In the genomic region with DNA sequence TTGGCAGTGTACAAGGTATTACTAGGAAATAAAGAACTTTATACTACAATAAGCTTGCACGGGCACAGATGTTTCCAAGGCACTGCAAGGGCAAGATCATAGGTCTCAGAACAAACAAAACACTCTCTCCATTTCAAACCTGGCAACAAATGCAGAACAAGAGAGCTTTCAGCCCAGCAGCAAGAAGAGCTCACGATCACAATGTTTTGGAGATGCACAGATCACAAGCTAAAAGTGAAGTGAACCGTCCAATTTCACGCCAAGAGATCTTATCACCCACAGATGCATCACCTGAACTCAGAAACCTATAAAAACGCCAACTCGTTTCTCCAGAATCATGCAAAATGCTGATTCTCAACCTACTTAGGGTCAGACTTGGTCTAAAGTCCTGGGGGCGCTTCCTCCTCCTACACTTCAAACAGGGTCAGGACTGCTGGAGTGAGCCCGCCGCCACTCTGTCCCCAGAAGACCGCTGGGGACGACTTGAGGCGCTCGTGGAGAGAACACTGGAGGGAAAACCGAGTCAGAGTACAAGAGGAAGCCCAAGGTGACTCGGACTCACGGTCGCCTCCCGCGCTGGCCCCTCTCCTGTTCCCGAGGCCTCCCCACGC, we compare ENCODE assay signal across 8 mouse cellular contexts. TPM values are rescaled to one million over a fixed set of nuclear protein-coding genes. Genes with fewer than 3 reads are reported as not detected.
A peak's percentile ranks its signal among the peaks of the same experiment; 100 is the strongest.
DNase-seq lines count a peak whose midpoint lies in the region; ATAC-seq and TF ChIP-seq lines count a peak whose summit lies in the region.

No protein-coding gene starts in this region.

- peak overlapping the region; percentile 92 for H3K4me2 ChIP-seq in heart, embryonic 14.5 days (ENCODE audit: low read length)
- peak overlapping the region; percentile 69 for H3K4me2 ChIP-seq in forebrain, postnatal 0 days (ENCODE audit: low read depth)

- H3K36me3 ChIP-seq in heart, embryonic 14.5 days (ENCODE audit: control insufficient read depth, insufficient read depth, low read length) = no peaks in the 10 kb centered on the region
- peaks cover 32% of the 10 kb centered on the region for H3K36me3 ChIP-seq in G1E (replicated peaks)
- no peaks in the 10 kb centered on the region for H3K36me3 ChIP-seq in forebrain, postnatal 0 days (ENCODE audit: insufficient read depth)
- H3K36me3 ChIP-seq in midbrain, embryonic 10.5 days = 0 out of 2 replicates have a peak, but pooled peaks cover 6% of the 10 kb centered on the region

- WGBS in heart, embryonic 14.5 days = 3% methylated on average over 21 of the region's 21 CpGs
- 3% methylated on average over 19 of the region's 21 CpGs for WGBS in forebrain, postnatal 0 days
- WGBS in midbrain, embryonic 10.5 days = 5% methylated on average over 21 of the region's 21 CpGs

- H3K9ac ChIP-seq in heart, embryonic 14.5 days (ENCODE audit: low read length) = peak overlapping the region; percentile 87
- peak overlapping the region; percentile 80 for H3K9ac ChIP-seq in forebrain, postnatal 0 days

- no peak for DNase-seq in heart, postnatal 36 days
- no peak for DNase-seq in G1E (ENCODE audit: low spot score)
- no peak for DNase-seq in forebrain, postnatal 0 days
- DNase-seq in midbrain, embryonic 10.5 days (ENCODE audit: low spot score) = no peak
- no peak for DNase-seq in ovary, postnatal 36 days (ENCODE audit: low spot score)
- no peak for DNase-seq in urinary bladder, adult 18-20 months (ENCODE audit: low spot score in 2 of 2)

- no peaks in the 10 kb centered on the region for H3K27me3 ChIP-seq in heart, embryonic 14.5 days (ENCODE audit: control insufficient read depth, insufficient read depth, low read length)
- H3K27me3 ChIP-seq in G1E (ENCODE audit: insufficient read depth, low read length) = peaks cover 8% of the 10 kb centered on the region
- no peaks in the 10 kb centered on the region for H3K27me3 ChIP-seq in forebrain, postnatal 0 days (ENCODE audit: insufficient read depth, low read length)
- no peaks in the 10 kb centered on the region for H3K27me3 ChIP-seq in midbrain, embryonic 10.5 days (ENCODE audit: low read depth, poor library complexity, severe bottlenecking)

- no peak for TF ChIP-seq CTCF in G1E (IDR thresholded peaks at IDR 0.05; ENCODE audit: low read depth, low read length)
- TF ChIP-seq CTCF in forebrain, postnatal 0 days (IDR thresholded peaks at IDR 0.05; ENCODE audit: low read depth) = no peak

- peaks cover 0 to 12% of the 10 kb centered on the region in 2 experiments; a peak in 2 of 4 replicates for H3K4me1 ChIP-seq in heart, embryonic 14.5 days (ENCODE audit: control insufficient read depth in 2 of 2, insufficient read depth in 2 of 2, low read length in 2 of 2)
- H3K4me1 ChIP-seq in G1E (ENCODE audit: insufficient read depth, low read depth, low read length) = peaks cover 53% of the 10 kb centered on the region
- peaks cover 9% of the 10 kb centered on the region; the same call in 1 of the 2 replicates for H3K4me1 ChIP-seq in forebrain, postnatal 0 days (ENCODE audit: insufficient read depth)
- peaks cover 47% of the 10 kb centered on the region for H3K4me1 ChIP-seq in midbrain, embryonic 10.5 days

- intact Hi-C loops in heart, postnatal 36 days (cut with DNase I) = loop anchor here (10.0 kb wide), 2 partner anchors 179 to 1751 kb away; a partner anchor contains a TSS

- H3K4me3 ChIP-seq in heart, embryonic 14.5 days (ENCODE audit: control insufficient read depth in 1 of 2, insufficient read depth in 1 of 2, low read depth in 1 of 2, low read length in 2 of 2) = peak overlapping the region; percentile 77 to 92
- H3K4me3 ChIP-seq in G1E (ENCODE audit: low read depth, low read length) = peak overlapping the region; percentile 84
- peak overlapping the region; percentile 80 for H3K4me3 ChIP-seq in forebrain, postnatal 0 days (ENCODE audit: low read depth, low read length)
- peak overlapping the region; percentile 98 for H3K4me3 ChIP-seq in midbrain, embryonic 10.5 days

- 0 out of 2 replicates have a peak, but pooled peaks have one; percentile 9 for ATAC-seq in heart, embryonic 14.5 days (ENCODE audit: insufficient number of reproducible peaks, insufficient read depth, low FRiP score, low read depth)
- ATAC-seq in G1E (ENCODE audit: extremely low read depth, insufficient number of reproducible peaks, low FRiP score, poor library complexity, severe bottlenecking) = 0 out of 2 replicates have a peak, but pooled peaks have one; percentile 11
- ATAC-seq in forebrain, postnatal 0 days = no peak; the same call in 1 of the 2 replicates
- no peak for ATAC-seq in inflammation-experienced regulatory T-cells, adult 6 months

- peak overlapping the region; percentile 46 to 71; a peak in 3 of 4 replicates for H3K27ac ChIP-seq in heart, embryonic 14.5 days (replicated peaks in 1 of 2; ENCODE audit: control insufficient read depth in 1 of 2, insufficient read depth in 1 of 2, low read depth in 2 of 2, low read length in 2 of 2)
- peak overlapping the region; percentile 79 for H3K27ac ChIP-seq in forebrain, postnatal 0 days (ENCODE audit: low read depth, low read length)
- H3K27ac ChIP-seq in midbrain, embryonic 10.5 days (replicated peaks) = peak overlapping the region; percentile 92

- H3K9me3 ChIP-seq in heart, embryonic 14.5 days (ENCODE audit: control insufficient read depth, low read length) = no peaks in the 10 kb centered on the region
- H3K9me3 ChIP-seq in G1E (replicated peaks) = no peaks in the 10 kb centered on the region
- no peaks in the 10 kb centered on the region for H3K9me3 ChIP-seq in forebrain, postnatal 0 days (ENCODE audit: low read length)
- no peaks in the 10 kb centered on the region for H3K9me3 ChIP-seq in midbrain, embryonic 10.5 days (replicated peaks)

RNA-seq across cellular contexts. Expression of a gene that starts 1.0 kb away (rescaled TPM):
- polyA plus RNA-seq in heart, embryonic 14.5 days (2014; fragmentation: Nextera tagmentation; extraction: Ambion mirVana) = 50.1 and 50.5 TPM in 2 replicates
- total RNA-seq in heart, postnatal 36 days (2021) = 10 to 100 TPM; 29.2 to 31.2 TPM
- total RNA-seq in G1E (2014; fragmentation: Nextera tagmentation) (97.4 and 117 TPM in 2 replicates), G1E (2017) (96.4 and 97.8 TPM in 2 replicates)
- polyA plus RNA-seq in G1E (2012) = 10.4 and 12.2 TPM in 2 replicates
- total RNA-seq in forebrain, postnatal 0 days (2014; rRNA removed) = 38.6 and 54.1 TPM in 2 replicates
- 19.2 and 24.5 TPM in 2 replicates for polyA plus RNA-seq in forebrain, postnatal 0 days (2015; fragmentation: Nextera tagmentation; extraction: Ambion mirVana)
- 52.5 and 56.9 TPM in 2 replicates for polyA plus RNA-seq in midbrain, embryonic 10.5 days (2016; fragmentation: Nextera tagmentation; extraction: Ambion mirVana)
- 10 to 100 TPM; 22.5 to 27.7 (median 25.2) TPM for polyA plus RNA-seq in inflammation-experienced regulatory T-cells, adult 6 months (2017; shearing (Covaris generic))

RNA-seq across cellular contexts. Expression of a gene that starts 30.9 kb away (rescaled TPM):
- 4.6 and 5.2 TPM in 2 replicates for polyA plus RNA-seq in heart, embryonic 14.5 days (2014; fragmentation: Nextera tagmentation; extraction: Ambion mirVana)
- total RNA-seq in heart, postnatal 36 days (2021) = 1 to 10 TPM; 3.6 to 3.9 TPM
- total RNA-seq in G1E (2014; fragmentation: Nextera tagmentation) = 140 and 142 TPM in 2 replicates
- 91.7 and 120 TPM in 2 replicates for total RNA-seq in G1E (2017)
- polyA plus RNA-seq in G1E (2012) = 35.1 and 38.7 TPM in 2 replicates
- total RNA-seq in forebrain, postnatal 0 days (2014; rRNA removed) = 0.43 and 0.54 TPM in 2 replicates
- 0.53 and 0.85 TPM in 2 replicates for polyA plus RNA-seq in forebrain, postnatal 0 days (2015; fragmentation: Nextera tagmentation; extraction: Ambion mirVana)
- 0.27 and 0.37 TPM in 2 replicates for polyA plus RNA-seq in midbrain, embryonic 10.5 days (2016; fragmentation: Nextera tagmentation; extraction: Ambion mirVana)
- 100 to 1,000 TPM in 1 of 3 experiments, 10 to 100 TPM in 2; 23.0 to 132 (median 83.6) TPM for polyA plus RNA-seq in inflammation-experienced regulatory T-cells, adult 6 months (2017; shearing (Covaris generic))

Comparison
In these comparisons a context has a peak if more than half of its experiments do, and no peak if none do; other contexts are left out.
1. ATAC-seq: peak in heart, embryonic 14.5 days (single experiment) and G1E (single experiment); none in forebrain, postnatal 0 days (single experiment) and inflammation-experienced regulatory T-cells, adult 6 months (single experiment).
2. Peak in every context shown above with its lines, with median percentiles within 50 percentile points of each other: H3K27ac ChIP-seq and H3K4me3 ChIP-seq.